Mouse (Mus musculus) heart, adult 2 months (tissue): Measurements from ENCODE around the gene Gata1. TPM values are rescaled to one million over a fixed set of nuclear protein-coding genes. Genes with fewer than 3 reads are reported as not detected.
A peak's percentile ranks its signal among the peaks of the same experiment; 100 is the strongest.

Source experiments
- DNase-seq, 2 experiments: peaks; one replicate each; pipeline ENCODE4 v3.0.0; 2021
- H3K27ac ChIP-seq: fragments of 200-600 bp; 2 replicates; pipeline ENCODE4 v1.8.1; 2022
- H3K27me3 ChIP-seq: fragments of 200-500 bp; 2 replicates; pipeline ENCODE4 v1.6.1; 2012; ENCODE audit warnings: mild to moderate bottlenecking, low read length, inconsistent platforms, mixed read lengths; ENCODE audit not compliant: control insufficient read depth, insufficient read depth
- H3K36me3 ChIP-seq: fragments of 200-500 bp; 2 replicates; pipeline ENCODE4 v1.6.1; 2012; ENCODE audit warnings: low read length, inconsistent platforms; ENCODE audit not compliant: control insufficient read depth, insufficient read depth
- H3K4me1 ChIP-seq: fragments of 200-500 bp; 2 replicates; pipeline ENCODE4 v1.6.1; 2011; ENCODE audit warnings: low read length; ENCODE audit not compliant: control insufficient read depth, insufficient read depth
- H3K4me3 ChIP-seq: fragments of 200-600 bp; 2 replicates; pipeline ENCODE4 v1.8.1; 2022
- H3K79me2 ChIP-seq: fragments of 200-500 bp; replicated peaks from 2 replicates; pipeline ENCODE4 v1.6.1; 2012; ENCODE audit warnings: mild to moderate bottlenecking, inconsistent platforms, low read length, moderate library complexity, mixed read lengths; ENCODE audit not compliant: control insufficient read depth, insufficient read depth
- H3K9ac ChIP-seq: fragments of 200-500 bp; 2 replicates; pipeline ENCODE4 v1.6.1; 2012; ENCODE audit warnings: low read depth, mild to moderate bottlenecking, control low read depth, inconsistent platforms, low read length, mixed read lengths
- CTCF ChIP-seq: fragments of 200-600 bp; IDR thresholded peaks from 2 replicates; pipeline ENCODE4 v1.8.1; 2022; ENCODE audit warnings: antibody characterized with exemption, mild to moderate bottlenecking, moderate library complexity
- EP300 ChIP-seq: fragments of 200-500 bp; IDR thresholded peaks from 2 replicates; pipeline ENCODE4 v1.6.1; 2011; ENCODE audit warnings: low read depth, low read length, control low read depth; ENCODE audit not compliant: insufficient read depth
- POLR2A ChIP-seq: fragments of 200-500 bp; IDR thresholded peaks from 2 replicates; pipeline ENCODE4 v1.6.1; 2011; ENCODE audit warnings: mild to moderate bottlenecking, low read depth, low read length, control low read depth; ENCODE audit not compliant: insufficient read depth
- WGBS: fragments of 180-500 bp; shearing (Covaris S2); methylation state at CpG from one replicate; pipeline ENCODE4 v1.1.7; 2018; 5-methylcytosine and 5-hydroxymethylcytosine counted together
- intact Hi-C: fragments of 180-260 bp; cut with DNase I; formaldehyde crosslinking; loops from one replicate; pipeline ENCODE4 v1.15.1; 2025
- polyA plus RNA-seq: library from polyadenylated mRNA; depleted of rRNA; stranded (reverse); fragments of >200 nt; gene quantifications from 2 replicates; pipeline ENCODE4 v1.2.3, GENCODE M21; 2012
- total RNA-seq, 2 experiments: library from RNA; stranded (reverse); gene quantifications; 2 replicates each; pipeline ENCODE4 v1.2.3; 2021

The Gata1 gene
- total and polyA plus RNA-seq, 3 experiments, result 0.23 to 0.43 (median 0.27) TPM

GRCm38 (mm10) chrX:7950091-7950490, 27.8 kb downstream of the Gata1 start:
- 68% methylated on average over 7 of the region's 7 CpGs for WGBS
- H3K4me3 ChIP-seq, result no peak overlapping the region
- DNase-seq, result no peak
- no peak overlapping the region for H3K9ac ChIP-seq
- no peak overlapping the region for H3K27ac ChIP-seq
- TF ChIP-seq CTCF (no peak), POLR2A (no peak), EP300 (no peak)
- intact Hi-C loops, result no loop called here
- no peaks in the 10 kb centered on the region for H3K27me3 ChIP-seq
- H3K36me3 ChIP-seq, result no peaks in the 10 kb centered on the region
- H3K4me1 ChIP-seq, result no peaks in the 10 kb centered on the region
- H3K79me2 ChIP-seq, result no peaks in the 10 kb centered on the region

GRCm38 (mm10) chrX:7947900-7948492, 29.9 kb downstream of the Gata1 start:
- H3K36me3 ChIP-seq, result no peaks in the 10 kb centered on the region
- DNase-seq, result peak; percentile 91 to 95
- H3K27ac ChIP-seq, result peak overlapping the region; percentile 55
- H3K9ac ChIP-seq, result peak overlapping the region; percentile 13
- no peaks in the 10 kb centered on the region for H3K4me1 ChIP-seq
- 15% methylated on average over 38 of the region's 38 CpGs for WGBS
- intact Hi-C loops, result loop anchor here (5.0 kb wide), 1 partner anchor 96 kb away; no protein-coding TSS in a partner anchor
- no peaks in the 10 kb centered on the region for H3K27me3 ChIP-seq
- TF ChIP-seq EP300, result no peak
- TF ChIP-seq POLR2A, result peak; percentile 41; the same call in 1 of the 2 replicates
- no peak for TF ChIP-seq CTCF
- H3K4me3 ChIP-seq, result peak overlapping the region; percentile 19; the same call in 1 of the 2 replicates
- no peaks in the 10 kb centered on the region for H3K79me2 ChIP-seq

- DNase-seq, result peak in 1 of 2 experiments; percentile 2
- Histone ChIP-seq H3K4me3 (peak within 1 kb of the TSS; percentile 58), H3K79me2 (no peaks in the 10 kb centered on the region), H3K27ac (peak within 1 kb of the TSS; percentile 55), H3K27me3 (no peaks in the 10 kb centered on the region), H3K36me3 (no peaks in the 10 kb centered on the region), H3K9ac (peak within 1 kb of the TSS; percentile 59), H3K4me1 (no peaks in the 10 kb centered on the region)
- 23% methylated on average over 36 of the region's 37 CpGs for WGBS
- peak; percentile 46; the same call in 1 of the 2 replicates for TF ChIP-seq POLR2A
- no peak for TF ChIP-seq CTCF
- no peak for TF ChIP-seq EP300
- intact Hi-C loops, result loop anchor here (5.0 kb wide), 1 partner anchor 95 kb away; no protein-coding TSS in a partner anchor
These were observed 30.6 kb downstream of the Gata1 start, which contains the start of gene Hdac6 for GRCm38 (mm10) chrX:7947108-7947899. TSS of gene Hdac6 (minus strand) at chrX:7947889.

GRCm38 (mm10) chrX:7945618-7946017, 32.3 kb downstream of the Gata1 start:
- no peak overlapping the region for H3K27ac ChIP-seq
- intact Hi-C loops, result loop anchor here (5.0 kb wide), 1 partner anchor 93 kb away; no protein-coding TSS in a partner anchor
- no peaks in the 10 kb centered on the region for H3K27me3 ChIP-seq
- no peak for DNase-seq
- TF ChIP-seq POLR2A (no peak), EP300 (no peak), CTCF (no peak)
- no peak overlapping the region for H3K9ac ChIP-seq
- H3K79me2 ChIP-seq, result no peaks in the 10 kb centered on the region
- 85% methylated on average over 8 of the region's 8 CpGs for WGBS
- H3K4me1 ChIP-seq, result no peaks in the 10 kb centered on the region
- no peaks in the 10 kb centered on the region for H3K36me3 ChIP-seq
- no peak overlapping the region for H3K4me3 ChIP-seq

- no peak for DNase-seq
- H3K27ac ChIP-seq, result no peak overlapping the region
- intact Hi-C loops, result no loop called here
- no peak for TF ChIP-seq POLR2A
- no peak for TF ChIP-seq CTCF
- no peak for TF ChIP-seq EP300
- no peaks in the 10 kb centered on the region for H3K4me1 ChIP-seq
- H3K36me3 ChIP-seq, result no peaks in the 10 kb centered on the region
- no peak overlapping the region for H3K9ac ChIP-seq
- no peaks in the 10 kb centered on the region for H3K27me3 ChIP-seq
- H3K4me3 ChIP-seq, result no peak overlapping the region
- no peaks in the 10 kb centered on the region for H3K79me2 ChIP-seq
- WGBS, result 93% methylated on average over 6 of the region's 6 CpGs
These were observed 40.2 kb downstream of the Gata1 start for GRCm38 (mm10) chrX:7937667-7938066.
